Mouse (Mus musculus): ENCODE data around the gene Itpr2.

DNA sequence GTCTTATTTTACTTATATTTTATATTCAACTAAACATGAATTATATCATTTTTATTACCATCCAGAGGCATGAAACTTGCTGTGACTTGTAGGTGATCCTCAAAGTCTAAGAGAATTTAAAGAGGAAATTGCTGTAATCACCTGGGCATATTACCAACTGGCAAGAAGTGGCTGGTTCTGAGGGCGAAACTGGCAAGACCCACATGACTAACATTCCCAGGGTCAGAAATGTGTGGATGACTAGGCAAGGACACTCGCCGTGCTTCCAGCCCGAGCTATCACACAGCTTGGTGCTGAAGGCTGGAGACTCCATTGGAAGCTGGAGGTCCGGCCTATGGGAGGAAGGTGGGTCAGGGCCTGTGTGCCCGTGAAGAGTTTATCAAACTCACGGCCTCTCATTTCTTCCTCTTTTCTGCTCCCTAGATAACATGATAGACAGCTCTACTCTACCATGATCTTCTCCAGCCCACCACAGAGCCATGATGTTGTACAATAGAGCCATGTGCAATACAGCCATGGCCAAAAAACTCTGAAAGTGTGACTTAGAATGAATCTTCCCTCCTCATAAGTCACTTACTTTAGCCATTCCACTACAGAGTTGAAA lies 306.1 kb downstream of the Itpr2 start:
- TF ChIP-seq POLR2A (IDR thresholded peaks at IDR 0.05; ENCODE audit: low read depth, low read length): no peak
- TF ChIP-seq CTCF (IDR thresholded peaks at IDR 0.05; ENCODE audit: extremely low read depth, insufficient read length, insufficient replicate concordance, low read depth, low read length): no peak
